Mouse (Mus musculus) macrophage (primary cell): ENCODE results near the gene Gm8693. TPM values are rescaled to one million over a fixed set of nuclear protein-coding genes. Genes with fewer than 3 reads are reported as not detected.
"Not testable (repeated sequence)": the region's sequence is repeated elsewhere in the genome, so short reads cannot be mapped to it uniquely, and the experiment has no call there.

ENCODE experiments used
- H3K27ac ChIP-seq: fragments of 350-480 bp; formaldehyde crosslinking; 2 replicates; pipeline ENCODE4 v1.9.0; 2021
- H3K36me3 ChIP-seq: fragments of 350-480 bp; formaldehyde crosslinking; 2 replicates; pipeline ENCODE4 v1.9.0; 2021; ENCODE audit errors: inconsistent target
- H3K4me3 ChIP-seq: fragments of 350-480 bp; formaldehyde crosslinking; 2 replicates; pipeline ENCODE4 v1.9.0; 2021; ENCODE audit errors: inconsistent target
- H3K79me2 ChIP-seq: fragments of 350-480 bp; formaldehyde crosslinking; 2 replicates; pipeline ENCODE4 v1.9.0; 2021; ENCODE audit errors: inconsistent target
- WGBS: methylation state at CpG from one replicate; pipeline ENCODE4 v1.1.7; 2026; ENCODE audit warnings: inconsistent platforms; ENCODE audit not compliant: missing documents; 5-methylcytosine and 5-hydroxymethylcytosine counted together
- polyA plus RNA-seq: library from polyadenylated mRNA; stranded (reverse); fragments of 250-400 nt; gene quantifications from 3 replicates; pipeline ENCODE4 v1.2.4, GENCODE M21; 2018; ENCODE audit warnings: inconsistent platforms
- total RNA-seq, 78 experiments: library from RNA; depleted of rRNA; stranded (reverse); fragments of 250-400 nt; gene quantifications; 1 replicate in 9 of 78; 2 replicates in 24 of 78; 3 replicates in 43 of 78; 4 replicates in 2 of 78; pipeline ENCODE4 v1.2.4; 2018; ENCODE audit warnings: inconsistent platforms in 56 of 78

The Gm8693 gene
- total RNA-seq (2018; cell fraction: chromatin; rRNA removed), result not detected
- not detected for total RNA-seq (2018; cell fraction: cytosol; rRNA removed)
- total RNA-seq (2018; cell fraction: nucleus; rRNA removed), result not detected
- not detected in 3 replicates for polyA plus RNA-seq

DNA sequence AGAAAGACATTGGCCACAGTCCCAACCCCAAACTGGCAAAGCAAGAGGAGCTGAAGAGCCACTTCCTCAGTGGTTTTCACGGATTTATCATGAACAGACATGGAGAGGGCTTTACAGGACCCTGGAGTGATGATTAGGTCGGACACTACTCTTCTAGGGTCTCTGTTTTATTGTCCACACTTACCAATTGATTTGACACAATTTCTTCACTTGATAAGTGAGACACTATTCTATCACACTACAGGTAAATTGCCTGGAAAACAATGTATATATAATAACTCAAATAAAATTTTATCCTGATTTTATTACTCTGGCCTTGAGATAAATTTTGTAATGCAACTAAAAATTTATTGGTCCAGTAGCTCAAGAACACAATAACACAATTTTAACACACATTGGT is at the start of gene Gm8693:
Gene Gm8693, minus strand, starts transcription at position 101 of the 400 bp plus-strand sequence.
- H3K36me3 ChIP-seq, H3K79me2 ChIP-seq, H3K27ac ChIP-seq, H3K4me3 ChIP-seq: not testable (repeated sequence)
- no CpG with 5 or more reads among the region's 2 CpGs for WGBS

DNA sequence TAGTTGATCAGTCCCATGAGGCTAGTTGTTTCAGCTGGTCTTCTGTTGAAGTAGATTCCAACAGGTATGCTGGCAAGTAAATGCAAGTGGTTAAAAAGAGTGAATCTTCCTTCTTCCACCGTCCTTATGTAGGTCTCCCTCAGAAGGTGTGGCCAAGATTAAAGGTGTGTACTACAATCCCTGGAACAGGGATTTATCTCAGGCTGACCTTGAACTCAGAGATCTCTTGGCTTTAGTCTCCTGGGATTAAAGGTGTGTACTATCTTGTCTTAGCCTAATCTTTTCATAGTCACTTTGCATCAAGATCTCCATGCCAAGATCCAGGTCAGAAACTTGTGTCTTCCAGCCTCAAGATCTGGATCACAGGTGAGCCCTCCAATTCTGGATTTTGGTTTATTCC is 27.5 kb upstream of the Gm8693 start, which contains the start of gene Gm4567:
Gene Gm4567, minus strand, starts transcription at position 101 of the 400 bp plus-strand sequence.
- not testable (repeated sequence) for H3K79me2 ChIP-seq, H3K27ac ChIP-seq, H3K36me3 ChIP-seq, H3K4me3 ChIP-seq
- WGBS, result no CpG with 5 or more reads among the region's 1 CpGs

DNA sequence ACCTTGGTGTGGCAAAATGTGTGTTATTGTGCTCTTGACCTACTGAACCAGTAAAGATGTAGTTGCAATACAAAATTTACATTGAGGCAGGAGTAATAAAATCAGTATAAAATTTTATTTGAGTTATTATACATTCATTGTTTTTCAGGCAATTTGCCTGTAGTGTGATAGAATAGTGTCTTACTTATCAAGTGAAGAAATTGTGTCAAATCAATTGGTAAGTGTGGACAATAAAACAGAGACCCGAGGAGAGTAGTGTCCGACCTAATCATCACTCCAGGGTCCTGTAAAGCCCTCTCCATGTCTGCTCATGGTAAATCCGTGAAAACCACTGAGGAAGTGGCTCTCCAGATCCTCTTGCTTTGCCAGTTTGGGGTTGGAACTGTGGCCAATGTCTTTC is 34.4 kb downstream of the Gm8693 start, which contains the start of gene Vmn1r155:
Gene Vmn1r155, plus strand, starts transcription at position 301 of the 400 bp plus-strand sequence.
- WGBS, result no CpG with 5 or more reads among the region's 3 CpGs
- H3K36me3 ChIP-seq, H3K4me3 ChIP-seq, H3K27ac ChIP-seq, H3K79me2 ChIP-seq: not testable (repeated sequence)

Other genes with a start within 250 kb of the Gm8693 start
- not detected in 3 replicates for gene Gm10665, start 228.2 kb downstream of the Gm8693 start, polyA plus RNA-seq
- not detected in 3 replicates for gene Vmn1r151, start 192.6 kb downstream of the Gm8693 start, polyA plus RNA-seq
- not detected in 3 replicates for gene Vmn1r152, start 169.3 kb downstream of the Gm8693 start, polyA plus RNA-seq
- gene Gm8677, start 157.4 kb downstream of the Gm8693 start, polyA plus RNA-seq, result not detected in 3 replicates
- gene Gm4201, start 127.0 kb downstream of the Gm8693 start, polyA plus RNA-seq, result not detected in 3 replicates
- gene Gm4565, start 104.2 kb downstream of the Gm8693 start, polyA plus RNA-seq, result not detected in 3 replicates
- not detected in 3 replicates for gene Vmn1r155, start 34.3 kb downstream of the Gm8693 start, polyA plus RNA-seq
- not detected in 3 replicates for gene Gm4567, start 27.4 kb upstream of the Gm8693 start, polyA plus RNA-seq
- gene Vmn1r157, start 69.4 kb upstream of the Gm8693 start, polyA plus RNA-seq, result not detected in 3 replicates
- not detected in 3 replicates for gene Vmn1r158, start 98.5 kb upstream of the Gm8693 start, polyA plus RNA-seq
- gene Vmn1r159, start 151.3 kb upstream of the Gm8693 start, polyA plus RNA-seq, result not detected in 3 replicates
- gene Vmn1r160, start 178.9 kb upstream of the Gm8693 start, polyA plus RNA-seq, result not detected in 3 replicates